Mouse (Mus musculus): ENCODE measurements around the gene Foxred2.

Foxred2 gene

DNA sequence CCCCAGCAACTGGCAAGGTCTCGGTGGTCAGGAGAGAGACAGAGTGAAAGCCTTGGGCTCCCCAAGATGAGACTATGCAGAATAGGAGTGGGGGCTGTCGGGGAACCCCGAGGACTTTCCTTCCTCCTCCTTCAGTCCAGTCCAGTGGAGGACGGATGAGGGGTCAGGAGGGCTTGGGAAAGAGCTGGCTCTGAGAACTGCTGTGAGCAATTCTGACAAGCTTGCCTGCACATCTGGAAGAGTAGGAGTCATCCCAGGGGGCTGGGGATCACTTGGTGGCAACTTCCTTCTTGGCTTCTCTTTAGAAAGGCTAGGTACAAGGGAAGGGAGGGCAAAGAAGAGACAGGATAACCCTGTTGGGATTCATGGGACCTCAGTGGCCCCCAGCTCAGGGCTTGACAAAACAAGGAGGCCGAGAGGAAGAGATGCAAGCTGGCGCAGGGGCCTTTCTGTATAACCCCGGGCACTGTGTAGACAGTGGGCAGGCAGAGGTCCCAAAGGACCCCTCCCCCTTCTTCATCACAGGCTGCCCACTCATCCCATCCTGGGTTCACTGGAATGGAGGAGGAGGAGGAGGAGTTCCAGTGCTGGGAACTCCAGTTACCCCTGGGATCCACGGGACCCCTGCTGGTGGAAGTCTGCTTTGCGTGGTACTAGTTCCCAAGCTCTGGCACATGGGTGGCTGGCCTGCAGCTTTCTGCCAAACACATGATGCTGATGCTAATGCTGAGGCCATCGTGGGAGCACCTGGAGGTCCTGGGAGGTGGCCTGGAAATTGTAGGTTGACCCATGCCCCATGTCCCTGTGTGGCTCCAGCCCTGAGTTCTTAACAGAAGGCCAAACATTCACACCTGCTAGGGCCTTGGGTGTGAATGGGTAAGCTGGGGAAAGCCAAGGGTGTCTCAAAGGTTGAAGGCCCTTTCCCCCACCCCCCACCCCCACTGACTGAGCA, 35.7 kb downstream of the Foxred2 start:
- intact Hi-C loops (cut with DNase I) = no loop called here

- intact Hi-C loops (cut with DNase I) = loop anchor here (5.0 kb wide), 1 partner anchor 142 kb away; no protein-coding TSS in a partner anchor
Observed at GRCm38 (mm10) chr15:77919441-77919840, 37.1 kb downstream of the Foxred2 start.

DNA sequence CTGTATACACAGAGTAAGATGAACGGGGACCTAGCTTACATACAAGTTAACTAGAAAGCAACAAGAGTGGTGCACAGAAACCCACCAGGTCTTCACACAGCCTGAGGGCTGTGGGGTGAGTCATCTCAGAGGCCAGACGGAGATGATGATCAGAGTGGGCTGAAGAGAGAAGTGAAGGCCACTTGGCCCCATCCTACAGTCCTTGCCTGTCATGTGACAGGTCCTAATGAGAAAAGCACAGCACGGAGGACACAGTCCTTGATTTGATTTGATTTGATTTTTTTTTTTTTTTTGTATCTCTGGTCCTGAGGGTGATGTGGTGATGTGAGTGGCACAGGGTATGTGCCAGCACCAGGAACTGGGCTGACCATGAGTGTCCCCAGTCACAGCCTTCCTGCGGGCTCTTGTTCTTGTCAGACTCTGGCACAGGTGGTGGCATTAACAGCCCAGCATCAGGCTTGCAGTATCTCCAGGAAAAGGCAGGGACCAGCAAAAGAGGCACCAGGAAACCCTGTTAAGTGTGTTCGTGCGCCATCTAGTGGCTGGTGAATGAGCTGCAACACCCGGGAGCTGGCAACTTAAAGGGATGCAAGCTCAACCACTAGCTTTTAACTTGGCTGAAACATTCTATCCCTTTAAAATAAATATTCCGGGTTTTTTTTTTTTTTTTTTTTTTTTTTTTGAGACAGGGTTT, 39.5 kb downstream of the Foxred2 start:
- intact Hi-C loops (cut with DNase I) = loop anchor here (5.0 kb wide), 1 partner anchor 140 kb away; no protein-coding TSS in a partner anchor

DNA sequence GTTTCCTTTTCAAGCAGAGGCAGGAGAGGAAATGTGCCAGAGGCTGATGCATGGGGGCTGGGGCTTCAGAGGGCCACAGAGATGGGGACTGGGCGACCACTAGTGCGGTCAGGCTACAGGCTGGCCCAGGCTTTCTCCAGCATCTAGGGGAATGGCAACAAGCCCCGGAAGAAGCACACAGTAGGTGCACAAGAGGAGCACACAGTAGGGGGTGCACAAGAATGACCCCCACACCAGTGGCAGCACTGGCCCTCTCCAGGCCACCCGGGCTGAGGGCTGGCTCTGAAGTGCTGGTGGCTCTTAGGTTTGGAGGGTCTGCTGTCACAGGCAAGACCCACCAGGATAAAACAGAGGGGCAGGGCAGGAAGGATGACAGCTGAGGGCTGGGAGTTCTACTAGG, 41.2 kb downstream of the Foxred2 start:
- intact Hi-C loops (cut with DNase I) = loop anchor here (5.0 kb wide), 1 partner anchor 138 kb away; no protein-coding TSS in a partner anchor

DNA sequence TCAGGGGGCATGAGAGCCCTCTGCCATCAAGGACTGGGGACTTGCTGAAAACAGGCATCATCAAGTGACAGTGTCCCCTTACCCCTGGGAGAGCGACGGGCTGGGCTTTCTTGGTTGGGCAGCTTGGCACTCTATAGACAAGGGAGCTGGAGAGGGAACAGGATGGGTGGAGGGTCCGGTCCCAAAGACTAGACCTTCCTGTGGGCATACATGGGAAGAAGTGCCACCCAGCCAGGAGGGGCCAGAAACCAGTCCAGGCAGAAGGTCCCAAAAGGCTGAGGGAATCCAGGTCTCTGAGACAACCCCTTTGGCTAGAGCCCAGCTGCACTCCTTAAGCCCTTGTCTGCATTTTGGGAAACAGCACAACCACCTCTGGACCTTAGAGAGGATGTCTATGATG, 42.0 kb downstream of the Foxred2 start:
- intact Hi-C loops (cut with DNase I) = no loop called here

DNA sequence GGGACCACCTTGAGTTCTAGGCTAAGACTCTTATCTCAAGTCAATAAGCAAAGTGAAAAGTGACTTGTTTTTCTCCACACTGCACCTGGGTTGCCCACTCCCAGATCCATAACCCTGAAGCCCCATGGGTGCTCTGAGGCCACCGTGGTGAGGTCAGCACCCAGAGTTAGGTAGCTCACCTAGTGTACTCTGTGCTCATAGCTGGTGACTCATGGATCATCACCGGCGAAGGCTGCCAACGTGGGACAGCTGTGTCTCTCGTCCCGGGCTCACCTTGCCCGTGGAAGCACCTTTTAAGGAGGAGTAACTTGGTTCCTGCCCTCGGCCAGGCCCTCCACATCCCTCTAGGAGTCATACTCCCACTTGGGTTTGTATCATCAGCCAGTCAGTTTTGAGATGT, 43.5 kb downstream of the Foxred2 start:
- intact Hi-C loops (cut with DNase I) = no loop called here

DNA sequence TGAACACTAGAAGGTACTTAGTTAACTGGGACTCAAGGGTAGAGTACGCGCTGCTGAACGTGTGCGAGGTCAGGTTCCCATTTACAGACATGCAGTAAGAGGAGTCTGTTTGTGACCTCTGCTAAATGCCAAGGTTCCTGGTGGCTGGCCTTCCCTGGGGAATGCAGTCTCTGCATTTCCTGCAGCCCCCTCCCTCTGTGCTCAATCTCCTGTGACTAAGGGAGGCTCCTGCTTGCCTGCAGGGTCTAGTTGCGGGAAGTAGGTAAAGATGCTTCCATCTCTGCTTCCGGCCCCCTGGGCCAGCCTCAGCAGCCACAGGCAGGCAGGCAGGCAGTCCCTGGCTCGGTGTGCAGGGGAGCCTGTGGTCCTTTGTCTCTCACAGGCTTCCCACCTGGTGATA, 43.9 kb downstream of the Foxred2 start:
- intact Hi-C loops (cut with DNase I) = no loop called here

DNA sequence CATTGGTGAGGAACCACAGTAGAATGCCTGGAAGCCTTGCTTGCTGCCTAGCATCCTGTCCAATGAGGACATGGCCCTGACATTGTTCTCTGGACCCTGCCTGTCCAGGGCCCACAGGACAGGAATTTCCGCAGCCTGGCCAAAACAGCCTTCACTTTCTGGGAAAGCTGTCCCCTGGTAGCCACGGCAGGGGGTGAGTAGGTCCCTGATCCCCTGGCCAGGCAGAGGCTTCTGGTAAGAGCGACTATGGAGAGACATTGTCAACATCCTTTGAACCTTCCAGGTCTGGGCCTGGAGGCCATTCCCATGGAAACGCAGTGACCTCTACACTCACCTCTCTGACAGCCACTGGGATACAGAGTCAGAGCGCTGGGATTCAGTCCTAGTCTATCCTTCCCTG, 44.5 kb downstream of the Foxred2 start:
- intact Hi-C loops (cut with DNase I) = no loop called here

- intact Hi-C loops (cut with DNase I) = no loop called here
Observed at GRCm38 (mm10) chr15:77911065-77911464, 45.5 kb downstream of the Foxred2 start.

DNA sequence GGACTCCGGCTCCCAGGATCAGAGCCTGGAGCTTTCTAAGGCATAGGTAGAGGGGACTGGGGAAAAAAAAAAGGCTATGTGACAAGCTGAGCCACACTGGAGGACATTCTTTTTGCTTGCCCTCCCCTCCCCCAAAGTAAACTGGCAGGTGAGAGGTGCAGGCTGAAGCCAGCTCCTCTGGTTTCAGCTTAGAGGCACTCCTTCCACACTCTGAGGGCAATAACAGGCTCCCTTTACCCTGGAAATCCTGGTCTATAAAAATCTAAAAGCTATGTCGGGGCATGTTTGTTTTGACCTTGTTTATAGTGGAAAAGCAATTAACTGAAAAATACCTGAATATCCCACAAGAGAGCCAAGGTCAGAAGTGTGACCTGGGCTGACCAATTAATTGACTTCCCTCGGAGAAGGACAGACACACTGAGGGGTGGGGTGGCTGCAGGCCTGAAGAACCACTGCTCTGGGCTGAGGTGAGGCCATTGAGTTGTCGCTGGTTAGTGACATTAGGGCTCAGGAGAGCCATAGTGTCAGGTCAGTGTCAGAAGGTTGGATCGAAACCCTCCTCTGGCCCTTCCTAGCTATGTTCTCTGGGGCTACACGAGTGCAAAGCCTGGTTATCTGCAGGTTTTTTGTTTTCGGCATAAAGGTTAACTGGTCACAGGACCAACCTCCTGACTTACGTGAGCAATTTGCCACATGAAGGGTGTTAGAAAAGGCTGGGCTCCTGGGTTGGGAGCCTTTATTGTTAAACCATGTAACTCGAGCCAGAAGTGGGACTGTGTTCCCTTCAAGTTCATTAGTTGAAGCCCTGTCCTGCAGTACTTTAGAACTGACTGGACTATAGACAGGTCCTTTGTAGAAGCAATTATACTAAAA, 48.6 kb downstream of the Foxred2 start:
- intact Hi-C loops (cut with DNase I) = loop anchor here (5.0 kb wide), 1 partner anchor 61 kb away; no protein-coding TSS in a partner anchor

DNA sequence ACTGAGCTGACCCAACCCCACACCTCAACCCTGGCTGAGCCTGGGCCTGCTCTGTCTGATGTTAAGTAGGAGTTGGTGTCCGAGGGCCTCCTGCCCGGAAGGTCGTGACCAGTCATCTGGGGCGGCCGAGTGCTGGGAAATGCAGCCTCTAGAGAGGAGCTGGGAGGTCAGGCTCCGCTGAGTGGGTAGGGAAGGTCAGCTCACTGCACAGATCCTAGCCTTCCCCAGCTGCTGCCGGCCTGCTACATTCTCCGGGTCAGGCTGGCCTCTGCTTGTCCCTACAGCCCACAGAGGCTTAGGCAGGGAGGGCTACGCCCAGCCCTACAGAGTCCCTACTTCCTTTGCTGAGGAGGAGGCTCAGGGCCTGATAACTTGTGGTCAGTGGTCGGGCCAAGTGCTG, 50.0 kb downstream of the Foxred2 start:
- intact Hi-C loops (cut with DNase I) = loop anchor here (5.0 kb wide), 1 partner anchor 59 kb away; no protein-coding TSS in a partner anchor

DNA sequence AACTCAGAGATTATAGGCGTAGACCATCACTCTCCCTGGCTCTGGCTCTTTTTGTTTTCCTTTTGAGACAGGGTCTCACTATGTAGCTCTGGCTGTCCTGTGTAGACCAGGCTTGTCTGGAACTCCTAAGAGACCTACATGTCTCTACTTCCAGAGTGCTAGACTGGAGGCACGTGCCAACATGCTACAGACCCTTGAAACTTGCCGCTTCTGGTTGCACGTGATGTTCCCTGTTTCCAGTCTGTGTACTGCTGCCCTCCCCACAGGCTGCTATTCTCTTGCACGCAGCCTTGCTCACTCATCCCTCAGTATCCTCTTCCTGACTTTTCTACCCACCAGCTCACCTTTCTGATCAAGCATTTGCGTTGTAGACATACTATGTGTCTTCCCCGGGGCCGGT, 50.4 kb downstream of the Foxred2 start:
- intact Hi-C loops (cut with DNase I) = loop anchor here (5.0 kb wide), 1 partner anchor 59 kb away; no protein-coding TSS in a partner anchor

- intact Hi-C loops (cut with DNase I) = loop anchor here (5.0 kb wide), 1 partner anchor 58 kb away; no protein-coding TSS in a partner anchor
Observed at GRCm38 (mm10) chr15:77905275-77905970, 51.1 kb downstream of the Foxred2 start.

DNA sequence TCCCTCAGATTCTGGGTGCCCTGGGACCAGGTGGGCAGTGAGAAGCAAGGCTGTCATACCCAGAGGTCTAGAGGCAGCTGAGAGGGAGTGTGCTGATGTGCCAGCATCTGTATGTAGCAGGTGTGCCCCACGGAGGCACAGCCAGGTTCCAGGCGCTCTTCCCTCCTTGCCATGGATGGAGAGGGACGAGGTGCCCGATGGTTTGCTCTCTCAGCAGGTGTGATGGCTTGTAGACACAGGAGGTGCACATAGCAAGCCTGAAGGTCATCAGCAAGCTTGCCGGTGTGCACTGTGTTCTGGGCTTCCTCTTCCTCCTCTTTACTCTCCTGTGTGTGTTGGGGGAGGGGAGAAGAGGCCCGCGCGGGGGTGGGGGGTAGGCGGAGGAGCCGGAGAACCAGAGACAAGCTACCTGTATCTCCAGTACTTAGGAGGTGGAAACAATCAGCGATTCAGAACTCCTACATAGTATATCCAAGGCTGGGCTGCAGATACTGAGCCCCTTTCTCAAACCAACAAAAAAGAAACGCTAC, 52.1 kb downstream of the Foxred2 start:
- intact Hi-C loops (cut with DNase I) = no loop called here

DNA sequence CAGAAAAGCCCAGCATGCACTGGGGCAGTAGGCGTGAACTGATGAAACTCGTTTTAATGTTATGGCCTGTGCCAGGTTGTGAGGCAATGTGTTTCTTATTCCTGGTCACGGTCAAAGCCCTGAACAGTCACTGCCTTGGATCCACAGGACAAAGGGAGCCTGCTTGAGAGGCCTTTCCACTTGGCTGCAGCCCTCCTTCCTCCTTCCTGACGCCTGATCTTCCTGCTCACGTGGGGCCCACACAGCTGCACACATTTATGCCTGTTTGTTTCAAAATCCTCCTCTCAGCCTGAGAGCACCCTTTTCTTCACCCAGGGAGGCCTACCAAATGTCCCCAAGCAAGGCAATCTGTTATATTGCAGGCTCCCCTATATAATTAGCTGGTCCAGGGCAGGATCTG, 53.3 kb downstream of the Foxred2 start:
- intact Hi-C loops (cut with DNase I) = no loop called here

- intact Hi-C loops (cut with DNase I) = no loop called here
Observed at GRCm38 (mm10) chr15:77894926-77895325, 61.6 kb downstream of the Foxred2 start.

- intact Hi-C loops (cut with DNase I) = no loop called here
Observed at GRCm38 (mm10) chr15:77893292-77893691, 63.2 kb downstream of the Foxred2 start.

DNA sequence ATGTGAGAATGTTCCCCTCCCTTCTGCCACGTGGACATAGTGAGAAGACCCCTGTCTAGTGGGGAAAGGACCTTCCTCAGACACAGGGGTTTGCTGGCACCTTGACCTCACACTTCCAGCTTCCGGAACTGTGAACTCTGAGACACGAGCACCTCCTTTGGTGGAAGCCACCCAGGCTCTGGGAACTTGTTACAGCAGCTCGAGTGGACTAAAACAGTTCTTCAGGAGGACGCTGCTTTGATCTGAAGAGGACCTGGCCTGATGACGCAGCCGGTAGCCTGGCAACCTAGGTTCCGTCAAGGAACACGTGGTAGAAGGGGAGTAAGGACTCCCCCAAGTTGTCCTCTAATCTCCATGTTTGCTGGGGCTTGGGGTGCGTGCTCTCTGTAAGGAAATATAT, 64.1 kb downstream of the Foxred2 start:
- intact Hi-C loops (cut with DNase I) = no loop called here

- intact Hi-C loops (cut with DNase I) = no loop called here
Observed at GRCm38 (mm10) chr15:77891766-77892165, 64.8 kb downstream of the Foxred2 start.

Measured in adrenal gland (tissue).